Mouse (Mus musculus): ENCODE results near the gene Spg11. TPM values are rescaled to one million over a fixed set of nuclear protein-coding genes. Genes with fewer than 3 reads are reported as not detected.

Spg11 gene
- total and polyA plus RNA-seq, 2 experiments from 2014 or later: 2.7 to 15.7 TPM

DNA sequence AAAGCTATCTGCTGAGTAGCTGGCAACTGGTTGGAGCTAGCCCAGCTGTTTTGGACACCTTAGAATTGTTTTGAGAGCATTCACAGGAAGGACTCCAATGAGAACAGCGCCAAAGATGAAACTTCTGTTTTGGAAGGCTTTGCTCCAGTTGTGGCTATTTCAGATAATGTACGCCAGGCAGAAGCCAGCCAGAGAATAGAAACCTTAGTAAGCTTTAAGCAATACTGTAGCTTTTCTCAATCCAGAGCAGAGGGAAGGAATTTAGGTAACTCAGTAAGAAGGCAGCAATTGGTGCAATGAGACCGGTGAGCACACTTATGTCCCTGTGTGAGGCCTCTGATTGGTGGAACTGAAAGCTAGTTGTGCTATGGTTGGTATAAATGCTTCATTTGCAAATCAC is 24.9 kb upstream of the Spg11 start:
- Histone ChIP-seq H3K9me3 (replicated peaks; ENCODE audit: control insufficient read depth, low read length) (no peaks in the 10 kb centered on the region), H3K4me1 (ENCODE audit: control insufficient read depth, insufficient read depth) (no peaks in the 10 kb centered on the region), H3K36me3 (replicated peaks; ENCODE audit: control insufficient read depth, insufficient read depth, low read length) (no peaks in the 10 kb centered on the region), H3K9ac (replicated peaks; ENCODE audit: low read depth, low read length) (no peak overlapping the region), H3K4me3 (ENCODE audit: low read depth, low read length) (no peak overlapping the region), H3K27me3 (ENCODE audit: control insufficient read depth, insufficient read depth, low read length) (no peaks in the 10 kb centered on the region), H3K27ac (ENCODE audit: low read depth) (no peak overlapping the region), H3K4me2 (ENCODE audit: low read depth, low read length) (no peak overlapping the region)
- DNase-seq (ENCODE audit: low spot score): no peak
- no peak for TF ChIP-seq CTCF (IDR thresholded peaks at IDR 0.05; ENCODE audit: low read depth)
- no peak for TF ChIP-seq EP300 (IDR thresholded peaks at IDR 0.05; ENCODE audit: low read depth)
- WGBS: 80% methylated on average over 3 of the region's 3 CpGs
- ATAC-seq (ENCODE audit: insufficient read depth, low read depth): no peak

DNA sequence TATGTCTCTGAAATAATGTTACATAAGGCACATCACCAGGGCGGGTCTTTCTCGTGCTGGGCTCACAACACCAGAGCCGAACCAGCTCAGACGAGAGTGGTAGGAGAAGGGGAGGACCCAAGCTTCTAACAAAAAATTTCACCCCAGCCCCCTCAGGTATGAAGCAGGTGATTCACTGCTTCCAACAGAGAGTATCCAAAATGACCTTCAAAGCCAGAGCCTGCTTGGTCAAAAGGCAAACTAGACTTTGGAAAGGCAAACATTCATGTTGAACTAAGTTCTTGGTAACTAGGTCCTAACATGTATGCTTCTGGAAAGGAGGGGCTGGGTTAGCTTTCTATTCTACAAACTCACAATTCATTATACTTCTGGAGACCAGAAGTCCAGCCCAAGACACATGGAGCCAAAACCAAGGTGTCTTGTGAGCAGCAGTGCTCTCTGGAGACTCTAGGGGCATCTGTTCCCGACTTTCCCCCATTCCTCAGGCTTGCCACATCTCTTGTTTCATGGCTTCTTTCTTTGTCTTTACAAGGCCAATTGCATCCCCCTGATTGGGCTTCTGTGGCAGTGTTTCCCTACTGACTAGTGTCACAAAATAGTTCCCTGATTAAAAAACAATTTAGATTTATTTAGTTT is 23.3 kb upstream of the Spg11 start:
- H3K4me1 ChIP-seq (ENCODE audit: control insufficient read depth, insufficient read depth): no peaks in the 10 kb centered on the region

DNA sequence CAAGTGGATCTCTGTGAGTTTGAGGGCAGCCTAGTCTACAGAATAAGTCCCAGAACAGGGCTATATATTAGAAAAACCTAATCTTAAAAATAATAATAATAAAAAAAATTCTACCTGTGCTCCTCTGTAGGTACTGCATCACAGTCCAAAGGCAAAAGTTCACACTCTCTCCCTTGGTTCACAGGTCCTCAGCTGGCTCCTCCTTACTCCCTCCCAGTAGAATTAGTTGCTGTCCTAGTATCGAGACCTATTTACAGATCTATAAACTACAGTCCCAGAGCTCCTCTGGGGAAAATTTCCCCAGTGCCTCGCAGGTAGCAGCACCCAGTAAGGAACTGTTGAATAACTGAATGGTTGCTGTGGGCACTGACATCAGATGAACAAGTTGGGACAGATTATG is 22.6 kb upstream of the Spg11 start:
- 58% methylated on average over 2 of the region's 2 CpGs for WGBS
- Histone ChIP-seq H3K36me3 (replicated peaks; ENCODE audit: control insufficient read depth, insufficient read depth, low read length) (no peaks in the 10 kb centered on the region), H3K27ac (ENCODE audit: low read depth) (no peak overlapping the region), H3K9ac (replicated peaks; ENCODE audit: low read depth, low read length) (no peak overlapping the region), H3K27me3 (ENCODE audit: control insufficient read depth, insufficient read depth, low read length) (no peaks in the 10 kb centered on the region), H3K4me1 (ENCODE audit: control insufficient read depth, insufficient read depth) (no peaks in the 10 kb centered on the region), H3K4me2 (ENCODE audit: low read depth, low read length) (no peak overlapping the region), H3K4me3 (ENCODE audit: low read depth, low read length) (no peak overlapping the region), H3K9me3 (replicated peaks; ENCODE audit: control insufficient read depth, low read length) (no peaks in the 10 kb centered on the region)
- DNase-seq (ENCODE audit: low spot score) (no peak), ATAC-seq (ENCODE audit: insufficient read depth, low read depth) (no peak)
- no peak for TF ChIP-seq CTCF (IDR thresholded peaks at IDR 0.05; ENCODE audit: low read depth)
- no peak for TF ChIP-seq EP300 (IDR thresholded peaks at IDR 0.05; ENCODE audit: low read depth)

More for the DNA sequence above, 23.3 kb upstream of the Spg11 start:
- H3K9me3 ChIP-seq (replicated peaks; ENCODE audit: control insufficient read depth, low read length): no peaks in the 10 kb centered on the region
- DNase-seq (ENCODE audit: low spot score): no peak
- H3K9ac ChIP-seq (replicated peaks; ENCODE audit: low read depth, low read length): no peak overlapping the region
- TF ChIP-seq EP300 (IDR thresholded peaks at IDR 0.05; ENCODE audit: low read depth) (no peak), CTCF (IDR thresholded peaks at IDR 0.05; ENCODE audit: low read depth) (no peak)
- H3K27me3 ChIP-seq (ENCODE audit: control insufficient read depth, insufficient read depth, low read length): no peaks in the 10 kb centered on the region
- H3K4me3 ChIP-seq (ENCODE audit: low read depth, low read length): no peak overlapping the region
- H3K36me3 ChIP-seq (replicated peaks; ENCODE audit: control insufficient read depth, insufficient read depth, low read length): no peaks in the 10 kb centered on the region
- 60% methylated on average over 5 of the region's 5 CpGs for WGBS
- ATAC-seq (ENCODE audit: insufficient read depth, low read depth): no peak
- H3K4me2 ChIP-seq (ENCODE audit: low read depth, low read length): no peak overlapping the region
- no peak overlapping the region for H3K27ac ChIP-seq (ENCODE audit: low read depth)

DNA sequence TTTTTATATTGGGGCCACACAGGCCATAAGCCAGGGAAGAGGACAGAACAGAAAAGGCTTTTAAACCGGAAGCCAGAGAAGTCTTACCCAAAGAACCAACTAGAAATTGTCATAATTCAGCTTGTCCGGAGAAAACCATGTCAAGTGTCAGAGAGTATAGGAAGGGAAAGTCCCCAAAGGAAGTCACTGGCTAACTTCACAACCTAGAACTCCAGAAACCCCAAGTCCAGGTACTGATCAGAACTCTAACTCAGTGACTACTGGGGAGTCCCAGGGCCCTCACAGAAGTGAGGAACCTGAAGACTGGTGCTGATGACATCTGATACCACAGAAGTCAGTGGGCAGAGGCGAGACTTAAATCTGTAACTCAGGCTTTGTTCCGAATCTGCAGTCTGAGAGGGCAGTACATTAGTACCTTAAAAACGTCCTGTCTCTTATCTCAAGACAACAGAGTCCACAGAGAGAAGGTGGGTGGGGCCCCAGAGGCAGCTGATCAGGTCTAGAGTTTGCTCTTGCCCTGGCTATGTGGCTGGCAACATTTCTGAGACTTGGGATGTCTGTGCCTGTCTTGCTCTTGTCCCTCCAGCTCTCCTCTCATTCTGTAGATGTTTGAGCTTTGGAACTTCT is 19.8 kb upstream of the Spg11 start:
- no peaks in the 10 kb centered on the region for H3K36me3 ChIP-seq (replicated peaks; ENCODE audit: control insufficient read depth, insufficient read depth, low read length)
- no peak overlapping the region for H3K4me3 ChIP-seq (ENCODE audit: low read depth, low read length)
- no peak overlapping the region for H3K27ac ChIP-seq (ENCODE audit: low read depth)
- no peaks in the 10 kb centered on the region for H3K27me3 ChIP-seq (ENCODE audit: control insufficient read depth, insufficient read depth, low read length)
- DNase-seq (ENCODE audit: low spot score) (no peak), ATAC-seq (ENCODE audit: insufficient read depth, low read depth) (no peak)
- no peak overlapping the region for H3K4me2 ChIP-seq (ENCODE audit: low read depth, low read length)
- no peak overlapping the region for H3K9ac ChIP-seq (replicated peaks; ENCODE audit: low read depth, low read length)
- TF ChIP-seq CTCF (IDR thresholded peaks at IDR 0.05; ENCODE audit: low read depth): no peak
- WGBS: 51% methylated on average over 5 of the region's 5 CpGs
- no peaks in the 10 kb centered on the region for H3K9me3 ChIP-seq (replicated peaks; ENCODE audit: control insufficient read depth, low read length)
- no peaks in the 10 kb centered on the region for H3K4me1 ChIP-seq (ENCODE audit: control insufficient read depth, insufficient read depth)

DNA sequence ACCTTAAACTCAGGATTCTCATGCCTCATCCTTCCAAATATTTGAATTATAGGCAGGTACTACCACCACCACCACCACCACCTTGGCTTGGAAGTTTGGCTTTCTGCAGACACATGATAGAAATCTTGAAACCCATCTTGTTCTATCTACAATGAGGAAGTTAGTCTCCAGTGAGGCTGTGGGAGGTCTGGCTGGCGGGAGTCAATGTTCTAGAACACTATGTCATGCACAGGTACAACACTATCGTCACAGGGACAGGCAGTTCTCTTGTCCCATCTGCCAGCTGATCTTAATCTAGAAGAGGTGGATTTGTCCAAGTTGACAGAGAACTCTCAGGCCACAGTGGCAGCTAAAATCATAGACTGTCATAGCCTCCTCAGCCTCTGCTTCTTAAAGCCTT is 14.4 kb upstream of the Spg11 start:
- no peak overlapping the region for H3K9ac ChIP-seq (replicated peaks; ENCODE audit: low read depth, low read length)
- H3K27me3 ChIP-seq (ENCODE audit: control insufficient read depth, insufficient read depth, low read length): no peaks in the 10 kb centered on the region
- no peak overlapping the region for H3K4me2 ChIP-seq (ENCODE audit: low read depth, low read length)
- TF ChIP-seq EP300 (IDR thresholded peaks at IDR 0.05; ENCODE audit: low read depth): no peak
- TF ChIP-seq CTCF (IDR thresholded peaks at IDR 0.05; ENCODE audit: low read depth): no peak
- 63% methylated on average over 2 of the region's 2 CpGs for WGBS
- H3K9me3 ChIP-seq (replicated peaks; ENCODE audit: control insufficient read depth, low read length): no peaks in the 10 kb centered on the region
- H3K4me3 ChIP-seq (ENCODE audit: low read depth, low read length): no peak overlapping the region
- no peaks in the 10 kb centered on the region for H3K4me1 ChIP-seq (ENCODE audit: control insufficient read depth, insufficient read depth)
- ATAC-seq (ENCODE audit: insufficient read depth, low read depth) (no peak), DNase-seq (ENCODE audit: low spot score) (no peak)
- no peak overlapping the region for H3K27ac ChIP-seq (ENCODE audit: low read depth)
- H3K36me3 ChIP-seq (replicated peaks; ENCODE audit: control insufficient read depth, insufficient read depth, low read length): no peaks in the 10 kb centered on the region

DNA sequence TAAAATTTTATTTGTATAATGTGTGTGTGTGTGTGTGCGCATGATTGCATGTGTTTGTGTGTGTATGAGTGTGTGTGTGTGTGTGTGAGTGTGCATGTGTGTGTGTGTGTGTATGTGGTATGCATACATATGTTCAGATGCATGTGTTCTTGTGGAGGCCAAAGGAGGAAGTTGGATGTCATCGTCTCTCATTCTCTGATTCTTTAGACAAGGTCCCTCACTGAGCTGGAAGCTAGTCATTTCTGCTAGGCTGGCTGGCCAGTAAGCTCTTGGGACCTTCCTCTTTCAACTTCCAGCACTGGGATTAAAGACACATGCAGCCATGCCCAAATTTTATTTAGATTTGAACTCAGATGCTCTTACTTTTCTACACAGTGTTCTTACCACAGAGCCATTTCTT is 13.9 kb upstream of the Spg11 start:
- H3K27me3 ChIP-seq (ENCODE audit: control insufficient read depth, insufficient read depth, low read length): no peaks in the 10 kb centered on the region
- no peak overlapping the region for H3K4me2 ChIP-seq (ENCODE audit: low read depth, low read length)
- WGBS: 71% methylated on average over 2 of the region's 2 CpGs
- no peak overlapping the region for H3K4me3 ChIP-seq (ENCODE audit: low read depth, low read length)
- no peak overlapping the region for H3K27ac ChIP-seq (ENCODE audit: low read depth)
- H3K4me1 ChIP-seq (ENCODE audit: control insufficient read depth, insufficient read depth): no peaks in the 10 kb centered on the region
- no peaks in the 10 kb centered on the region for H3K36me3 ChIP-seq (replicated peaks; ENCODE audit: control insufficient read depth, insufficient read depth, low read length)
- TF ChIP-seq EP300 (IDR thresholded peaks at IDR 0.05; ENCODE audit: low read depth) (no peak), CTCF (IDR thresholded peaks at IDR 0.05; ENCODE audit: low read depth) (no peak)
- no peak overlapping the region for H3K9ac ChIP-seq (replicated peaks; ENCODE audit: low read depth, low read length)
- ATAC-seq (ENCODE audit: insufficient read depth, low read depth) (no peak), DNase-seq (ENCODE audit: low spot score) (no peak)
- H3K9me3 ChIP-seq (replicated peaks; ENCODE audit: control insufficient read depth, low read length): no peaks in the 10 kb centered on the region
